Mouse (Mus musculus): ENCODE results near the gene Tmcc1.

The Tmcc1 gene

DNA sequence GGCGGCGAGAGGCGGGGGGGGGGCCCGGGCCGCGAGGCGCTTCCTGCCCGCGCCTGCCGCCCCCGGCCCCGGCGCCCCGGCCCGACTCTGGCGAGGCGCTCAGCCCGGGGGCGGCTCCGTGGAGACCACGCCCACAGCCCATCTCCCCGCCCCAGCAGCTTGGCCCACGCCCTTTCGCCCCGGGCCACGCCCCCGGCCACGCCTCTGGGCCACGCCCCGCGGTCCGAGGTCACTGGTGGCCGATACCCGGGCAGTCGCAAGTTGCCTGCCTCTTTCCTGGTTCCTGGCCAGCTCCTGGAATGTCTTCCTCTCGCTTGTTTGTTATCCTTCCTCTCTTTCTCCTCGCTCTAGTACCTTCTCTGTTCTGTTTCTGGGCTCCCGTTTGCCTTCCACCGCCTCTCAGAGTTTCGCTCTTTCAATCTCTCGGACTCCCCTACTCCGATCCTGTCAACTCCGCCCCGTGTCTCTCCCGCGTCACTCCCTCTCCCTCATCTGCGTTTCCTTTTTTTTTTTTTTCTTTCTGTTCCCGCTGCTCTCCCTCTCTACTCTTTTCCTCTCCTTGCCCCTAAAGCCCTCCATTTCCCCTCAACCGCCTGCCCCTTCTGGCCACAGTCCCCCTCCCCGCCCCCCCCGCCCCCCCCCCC is 198.3 kb downstream of the Tmcc1 start, which contains the start of gene Plxnd1:
Gene Plxnd1 (minus strand): TSS at position 129 of the 644 bp plus-strand sequence.
- peak; percentile 98 to 100 for DNase-seq (ENCODE audit: inconsistent age in 2 of 2, low spot score in 1 of 2)

DNA sequence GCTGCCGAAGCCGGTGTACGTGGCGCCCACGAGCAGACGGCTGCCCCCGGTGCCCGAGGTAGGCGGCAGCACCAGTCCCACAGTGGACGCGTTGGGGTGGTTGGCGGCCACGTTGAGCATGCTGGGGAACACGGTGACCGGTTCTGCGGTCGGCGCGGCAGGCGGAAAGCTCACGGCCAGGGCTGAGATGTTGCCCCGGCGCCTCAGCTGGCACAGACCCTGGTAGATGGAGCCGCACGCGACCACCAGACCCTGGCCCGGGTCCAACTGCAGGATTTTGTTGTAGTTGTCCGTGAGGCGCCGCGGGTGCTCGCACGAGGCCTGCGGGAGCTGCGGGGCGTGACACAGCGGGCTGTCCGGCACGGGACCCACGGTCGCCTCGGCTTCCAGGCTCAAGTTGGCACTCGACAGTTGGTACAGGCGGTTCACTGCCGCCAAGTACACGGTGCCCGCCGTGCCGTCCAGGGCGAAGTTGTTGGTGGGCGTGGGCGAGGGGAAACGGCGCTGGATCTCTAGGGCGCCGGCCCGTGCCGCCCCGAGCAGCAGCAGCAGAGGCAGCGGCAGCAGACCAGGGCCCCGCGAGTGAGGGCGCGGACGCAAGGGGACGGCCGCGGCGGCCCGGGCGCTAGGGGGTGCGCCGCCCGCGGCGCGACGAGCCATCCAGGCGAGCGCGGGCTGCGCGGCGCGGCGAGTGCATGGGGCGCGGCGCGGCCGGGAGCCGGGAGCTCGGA is 199.0 kb downstream of the Tmcc1 start:
- peak; percentile 77 to 91 for DNase-seq (ENCODE audit: inconsistent age in 2 of 2, low spot score in 1 of 2)

DNA sequence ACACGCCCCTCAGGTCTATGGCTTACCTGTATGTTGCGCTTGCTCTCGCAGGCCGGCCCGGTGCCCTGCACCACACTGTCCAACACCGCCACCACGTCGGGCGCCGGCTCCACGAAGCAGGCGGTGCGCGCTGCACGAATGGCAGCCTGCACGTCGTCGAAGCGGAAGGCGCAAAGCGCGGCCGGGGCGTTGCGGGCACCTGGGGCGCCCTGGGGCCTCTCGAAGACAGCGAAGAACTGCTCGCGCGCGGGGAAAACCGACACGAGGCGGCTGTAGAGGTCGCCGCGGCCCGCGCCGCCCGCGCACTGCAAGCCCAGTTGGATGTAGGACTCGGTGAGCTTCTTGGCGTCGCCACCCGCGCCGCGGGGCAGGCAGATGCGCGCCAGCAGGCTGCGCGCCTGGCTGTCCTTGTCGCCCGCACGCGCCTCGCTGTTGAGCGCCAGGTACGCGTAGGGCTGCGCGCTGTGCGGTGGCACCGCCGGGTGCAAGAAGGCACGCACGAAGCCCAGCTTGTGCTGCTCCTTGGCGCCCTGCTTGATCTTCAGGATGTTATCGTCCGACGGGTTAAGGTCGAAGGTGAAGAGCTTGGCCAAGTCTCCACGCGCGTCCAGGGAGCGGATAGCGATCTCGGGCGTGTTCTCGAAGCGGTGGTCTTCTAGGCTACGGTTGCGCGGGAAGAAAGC is 199.7 kb downstream of the Tmcc1 start:
- DNase-seq (ENCODE audit: inconsistent age in 2 of 2, low spot score in 1 of 2): peak; percentile 69 to 89

DNA sequence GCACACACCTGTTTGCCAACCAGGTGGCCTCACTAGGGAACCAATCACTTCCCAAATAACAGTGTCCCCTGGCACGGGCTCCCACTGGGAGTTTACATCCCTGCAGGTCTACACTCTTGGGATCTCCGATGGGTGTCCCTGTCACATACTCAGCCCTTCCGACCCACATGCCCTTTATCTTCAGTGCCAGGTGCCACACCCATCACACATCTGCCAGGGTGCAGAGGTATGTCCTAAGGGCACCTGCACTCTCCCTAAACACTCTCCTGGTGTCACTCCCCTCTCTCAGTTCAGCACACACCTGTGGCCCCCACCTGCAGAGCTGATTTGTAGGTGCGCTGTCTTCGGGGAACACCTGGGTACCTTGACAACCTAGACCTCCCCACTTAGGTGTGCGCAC is 200.3 kb downstream of the Tmcc1 start:
- DNase-seq (ENCODE audit: inconsistent age in 2 of 2, low spot score in 1 of 2): peak in 1 of 2 experiments; percentile 71

- DNase-seq (ENCODE audit: inconsistent age in 2 of 2, low spot score in 1 of 2): peak; percentile 69 to 76
Measured at GRCm38 (mm10) chr6:115991881-115992620, 201.2 kb downstream of the Tmcc1 start.

DNA sequence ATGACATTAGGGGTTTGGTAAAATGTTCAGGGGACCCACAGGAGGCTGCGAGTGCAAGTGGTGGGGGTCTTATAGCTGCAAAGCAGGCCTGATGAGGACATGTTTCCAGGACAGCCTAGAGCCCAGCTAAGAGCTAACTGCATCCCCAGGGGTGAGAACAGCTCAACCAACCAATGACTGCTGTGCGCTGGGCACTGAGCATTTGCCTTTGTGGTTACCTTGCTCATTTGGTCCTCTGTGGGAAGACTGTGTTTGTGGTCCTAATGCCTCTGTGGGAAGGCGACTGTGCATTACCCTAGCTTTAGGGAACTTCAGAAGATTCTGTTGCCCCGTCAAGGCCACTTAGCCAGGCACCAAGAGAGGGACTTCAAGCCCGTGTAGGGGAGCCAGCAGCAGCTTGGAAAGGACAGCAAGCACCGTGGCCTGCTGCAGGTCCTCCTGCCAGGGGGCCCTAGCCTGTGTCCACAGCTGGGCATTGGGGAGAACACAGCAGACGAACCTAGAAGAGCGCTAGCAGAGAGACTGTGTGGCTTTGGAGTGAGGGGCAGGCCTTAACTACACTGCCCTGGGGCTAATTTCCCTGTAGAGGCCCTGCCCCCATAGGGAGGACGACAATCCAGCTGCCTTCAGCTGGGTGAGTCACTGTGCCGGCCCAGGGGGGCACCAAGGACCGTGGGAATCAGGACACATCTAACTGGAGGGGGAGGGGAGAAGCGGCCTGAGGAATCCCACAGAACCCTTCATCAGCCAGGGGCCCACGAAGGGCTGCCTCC is 202.0 kb downstream of the Tmcc1 start:
- peak; percentile 86 to 94 for DNase-seq (ENCODE audit: inconsistent age in 2 of 2, low spot score in 1 of 2)

- DNase-seq (ENCODE audit: inconsistent age in 2 of 2, low spot score in 1 of 2): peak in 1 of 2 experiments; percentile 68
Measured at GRCm38 (mm10) chr6:115990479-115990878, 202.8 kb downstream of the Tmcc1 start.

DNA sequence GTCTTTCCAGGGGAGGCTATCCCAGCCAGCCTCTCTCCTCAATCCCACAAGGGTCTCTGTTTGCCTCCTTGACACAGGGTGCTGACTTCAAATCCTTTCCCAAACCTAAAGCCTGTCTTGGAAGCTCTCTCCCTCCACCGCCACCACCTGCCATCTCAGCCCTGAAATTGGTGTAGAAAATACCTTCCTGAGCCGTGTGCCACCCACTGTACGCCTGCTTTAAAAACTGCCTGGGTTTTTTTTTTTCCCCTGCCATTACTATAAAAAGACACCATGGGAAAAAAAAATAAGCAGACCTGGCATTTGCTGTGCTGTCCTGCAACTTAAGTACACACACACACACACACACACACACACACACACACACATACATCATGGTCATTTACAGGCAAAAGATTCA is 203.2 kb downstream of the Tmcc1 start:
- no peak for DNase-seq (ENCODE audit: inconsistent age in 2 of 2, low spot score in 1 of 2)

- no peak for DNase-seq (ENCODE audit: inconsistent age in 2 of 2, low spot score in 1 of 2)
Measured at GRCm38 (mm10) chr6:115989607-115990006, 203.7 kb downstream of the Tmcc1 start.

DNA sequence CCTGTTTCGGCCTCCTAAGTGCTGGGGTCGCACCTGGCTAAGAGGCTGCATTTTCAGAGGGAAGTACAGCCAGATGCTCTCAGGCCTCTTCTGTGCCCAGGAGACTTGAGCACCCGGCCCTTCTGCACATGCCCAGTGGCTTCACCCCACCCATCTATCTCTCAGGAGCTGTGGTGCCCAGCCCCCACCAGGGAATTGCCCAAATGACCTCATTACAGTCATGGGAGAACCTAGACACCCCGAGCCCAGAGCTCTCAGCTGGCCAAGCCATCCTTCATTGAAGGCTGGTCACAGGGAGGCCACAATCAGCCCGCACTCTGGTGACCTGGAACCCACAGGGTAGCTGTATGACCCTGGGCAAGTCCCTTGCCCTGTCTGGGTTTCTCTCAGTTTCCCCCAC is 204.3 kb downstream of the Tmcc1 start:
- peak; percentile 63 to 74 for DNase-seq (ENCODE audit: inconsistent age in 2 of 2, low spot score in 1 of 2)

- peak; percentile 84 to 93 for DNase-seq (ENCODE audit: inconsistent age in 2 of 2, low spot score in 1 of 2)
Measured at GRCm38 (mm10) chr6:115987096-115987747, 206.1 kb downstream of the Tmcc1 start.

- DNase-seq (ENCODE audit: inconsistent age in 2 of 2, low spot score in 1 of 2): no peak
Measured at GRCm38 (mm10) chr6:115986472-115987095, 206.7 kb downstream of the Tmcc1 start.

DNA sequence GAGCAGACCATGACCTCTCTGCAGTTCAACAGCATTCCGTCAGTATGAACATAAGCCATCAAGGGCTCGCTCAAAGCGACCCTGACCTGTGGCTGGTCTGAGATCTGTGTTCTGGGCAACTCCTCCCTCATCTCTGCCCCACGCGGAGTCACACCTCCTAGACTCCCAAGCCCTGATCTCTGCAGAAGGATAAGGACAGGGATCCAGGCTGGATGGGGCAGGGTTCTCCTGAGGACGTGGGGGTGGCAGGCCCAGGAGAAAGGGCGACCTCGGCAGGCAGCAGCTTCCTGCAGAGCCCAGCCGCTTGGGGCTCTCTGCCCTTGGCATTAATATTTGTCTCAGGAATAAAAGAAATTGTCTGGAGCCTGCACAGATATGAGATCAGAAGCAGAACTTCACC is 207.7 kb downstream of the Tmcc1 start:
- DNase-seq (ENCODE audit: inconsistent age in 2 of 2, low spot score in 1 of 2): peak; percentile 87 to 94

- DNase-seq (ENCODE audit: inconsistent age in 2 of 2, low spot score in 1 of 2): peak in 1 of 2 experiments; percentile 52
Measured at GRCm38 (mm10) chr6:115984580-115984979, 208.7 kb downstream of the Tmcc1 start.

- DNase-seq (ENCODE audit: inconsistent age in 2 of 2, low spot score in 1 of 2): peak; percentile 61 to 78
Measured at GRCm38 (mm10) chr6:115983306-115984038, 209.8 kb downstream of the Tmcc1 start.

DNA sequence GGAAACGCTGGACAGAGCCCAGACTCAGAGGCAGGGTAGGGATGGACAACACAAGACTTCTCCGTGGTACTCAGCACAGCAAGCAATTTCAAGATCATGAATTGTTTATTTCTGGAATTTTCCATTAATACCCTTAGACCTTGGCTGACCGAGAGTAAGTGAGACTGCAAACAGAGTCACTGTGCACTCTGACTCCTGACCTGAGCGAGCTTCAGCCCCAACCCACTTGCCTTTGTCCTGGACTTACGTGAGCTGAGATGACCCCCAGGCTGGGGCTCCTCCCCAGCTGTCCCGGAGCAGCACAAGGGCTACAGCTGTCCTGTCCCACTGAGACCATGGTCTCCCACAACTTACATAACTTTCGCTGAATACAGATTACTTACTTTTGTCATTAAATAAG is 210.4 kb downstream of the Tmcc1 start:
- peak in 1 of 2 experiments; percentile 83 for DNase-seq (ENCODE audit: inconsistent age in 2 of 2, low spot score in 1 of 2)

DNA sequence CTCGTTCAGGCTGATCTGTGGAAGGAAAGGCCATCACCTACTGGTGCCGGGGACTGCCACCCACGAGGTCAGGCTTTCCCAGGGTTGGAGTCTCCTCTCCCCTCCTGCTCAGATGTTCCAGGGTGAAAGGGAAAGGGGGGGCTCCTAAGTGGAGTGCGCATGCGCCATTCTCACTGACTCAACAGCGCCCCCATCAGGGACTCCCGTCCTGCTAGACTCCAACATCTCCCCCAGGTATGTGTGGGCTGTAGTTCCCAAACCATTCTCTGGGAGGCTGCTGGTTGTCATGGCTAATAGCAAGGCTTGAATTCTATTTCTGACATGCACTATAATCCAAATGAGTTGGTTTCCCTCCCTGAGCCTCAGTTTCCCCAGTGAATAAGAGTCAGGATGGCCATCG is 214.7 kb downstream of the Tmcc1 start:
- no peak for DNase-seq (ENCODE audit: inconsistent age in 2 of 2, low spot score in 1 of 2)

GRCm38 (mm10) chr6:115977810-115978209 is 215.5 kb downstream of the Tmcc1 start:
- peak; percentile 68 to 82 for DNase-seq (ENCODE audit: inconsistent age in 2 of 2, low spot score in 1 of 2)

DNA sequence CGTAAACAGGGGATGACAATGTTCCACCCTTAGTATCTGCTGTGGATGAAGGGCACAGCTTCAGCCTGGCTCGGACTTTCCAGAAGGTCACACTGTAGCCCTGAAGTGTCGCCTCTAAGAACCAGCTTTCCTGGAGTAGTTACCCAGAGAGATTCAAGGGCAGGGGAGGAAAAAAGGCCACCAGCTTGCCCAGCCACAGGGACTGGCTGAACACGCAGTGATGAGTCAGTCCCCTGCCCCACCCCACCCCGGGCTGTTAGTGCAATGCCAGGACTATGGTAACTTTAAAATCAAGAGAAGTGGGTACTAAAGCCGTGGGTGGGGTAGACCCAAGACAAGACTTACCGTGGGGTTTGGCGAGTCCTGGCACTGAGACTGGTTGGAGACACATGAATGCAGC is 217.7 kb downstream of the Tmcc1 start:
- DNase-seq (ENCODE audit: inconsistent age in 2 of 2, low spot score in 1 of 2): peak; percentile 84 to 94
